Mouse (Mus musculus): ENCODE measurements around the gene Gngt1. TPM values are rescaled to one million over a fixed set of nuclear protein-coding genes. Genes with fewer than 3 reads are reported as not detected.

The Gngt1 gene
- polyA plus RNA-seq (2016; fragmentation: Nextera tagmentation; extraction: Ambion mirVana), result 0.17 TPM in 1 of 2 replicates, not detected in the other

GRCm38 (mm10) chr6:3993492-3993891 lies at the start of gene Gngt1:
Gene Gngt1 (plus strand): TSS chr6:3993792.
- H3K36me3 ChIP-seq, result no peaks in the 10 kb centered on the region
- H3K9me3 ChIP-seq (replicated peaks), result no peaks in the 10 kb centered on the region
- no peak within 1 kb of the TSS for H3K9ac ChIP-seq
- no peak within 1 kb of the TSS for H3K27ac ChIP-seq
- no peak for ATAC-seq
- WGBS (ENCODE audit: insufficient replicate concordance), result 77% methylated on average over 6 of the region's 6 CpGs
- no peak within 1 kb of the TSS for H3K4me3 ChIP-seq
- H3K4me2 ChIP-seq, result no peak within 1 kb of the TSS
- H3K27me3 ChIP-seq (replicated peaks), result no peaks in the 10 kb centered on the region
- H3K4me1 ChIP-seq, result no peaks in the 10 kb centered on the region

GRCm38 (mm10) chr6:3954969-3955368 lies 38.6 kb upstream of the Gngt1 start:
- no peak overlapping the region for H3K27ac ChIP-seq
- no peaks in the 10 kb centered on the region for H3K27me3 ChIP-seq (replicated peaks)
- no peak for ATAC-seq
- WGBS (ENCODE audit: insufficient replicate concordance), result 53% methylated on average over 4 of the region's 4 CpGs
- H3K9ac ChIP-seq, result no peak overlapping the region
- H3K9me3 ChIP-seq (replicated peaks), result no peaks in the 10 kb centered on the region
- no peak overlapping the region for H3K4me3 ChIP-seq
- no peak overlapping the region for H3K4me2 ChIP-seq
- no peaks in the 10 kb centered on the region for H3K4me1 ChIP-seq
- H3K36me3 ChIP-seq, result no peaks in the 10 kb centered on the region

DNA sequence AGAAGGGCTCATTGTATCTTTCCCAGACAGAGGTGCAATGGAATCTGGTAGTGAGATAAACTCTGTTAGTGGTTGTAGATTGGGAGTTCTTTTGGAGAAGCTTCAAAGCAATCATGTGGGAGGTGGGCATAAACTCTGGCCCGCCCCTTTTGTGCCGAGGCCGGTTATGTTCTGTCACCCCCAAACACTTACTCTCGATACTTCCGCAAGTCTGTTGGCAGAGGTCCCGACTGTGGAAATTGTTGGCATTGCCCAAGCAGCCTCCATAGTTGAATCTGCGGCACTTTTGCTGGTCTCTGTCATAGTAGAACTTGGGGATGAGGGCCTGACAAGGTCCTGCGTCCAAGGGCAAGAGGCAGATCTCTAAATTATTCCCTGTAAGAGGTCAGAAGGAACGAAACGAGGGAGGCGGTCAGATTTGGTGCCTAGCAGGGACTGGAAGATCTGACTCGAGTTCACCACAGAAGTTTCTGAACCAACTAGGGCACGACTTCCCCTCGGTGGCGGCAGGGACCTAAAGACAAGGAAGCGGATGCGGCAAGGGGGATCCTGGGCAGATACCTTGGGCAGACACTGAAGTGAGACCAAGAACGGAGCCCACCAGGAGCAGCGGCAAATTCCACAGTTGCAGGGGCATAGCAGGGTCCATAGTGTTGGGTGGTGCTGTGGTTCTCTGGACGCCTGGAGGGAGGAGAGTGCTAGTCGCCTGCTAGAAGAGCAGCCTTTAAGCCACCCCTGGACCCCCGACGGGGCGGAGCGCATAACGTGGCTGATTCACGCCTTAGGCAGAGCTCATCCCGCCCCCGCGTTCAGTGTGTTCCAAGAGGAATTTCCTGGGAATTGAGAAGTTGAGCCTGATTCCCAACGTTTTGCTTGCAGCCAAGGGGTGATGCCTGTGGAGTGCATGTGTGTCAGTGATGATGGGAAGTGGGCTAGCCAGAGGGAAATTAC lies 25.6 kb upstream of the Gngt1 start:
- H3K9ac ChIP-seq, result no peak overlapping the region
- peak overlapping the region; percentile 53 for H3K4me2 ChIP-seq
- no peaks in the 10 kb centered on the region for H3K36me3 ChIP-seq
- 0 out of 2 replicates have a peak, but pooled peaks have one; percentile 27 for ATAC-seq
- no peaks in the 10 kb centered on the region for H3K9me3 ChIP-seq (replicated peaks)
- H3K4me1 ChIP-seq, result no peaks in the 10 kb centered on the region
- peak overlapping the region; percentile 17; the same call in 1 of the 2 replicates for H3K4me3 ChIP-seq
- H3K27ac ChIP-seq, result no peak overlapping the region
- 12% methylated on average over 31 of the region's 31 CpGs for WGBS (ENCODE audit: insufficient replicate concordance)
- H3K27me3 ChIP-seq (replicated peaks), result peaks cover 11% of the 10 kb centered on the region; the same call in 1 of the 2 replicates

- no peak overlapping the region for H3K9ac ChIP-seq
- WGBS (ENCODE audit: insufficient replicate concordance), result 11% methylated on average over 1 of the region's 1 CpGs
These were observed 19.9 kb upstream of the Gngt1 start for GRCm38 (mm10) chr6:3973679-3974078.

DNA sequence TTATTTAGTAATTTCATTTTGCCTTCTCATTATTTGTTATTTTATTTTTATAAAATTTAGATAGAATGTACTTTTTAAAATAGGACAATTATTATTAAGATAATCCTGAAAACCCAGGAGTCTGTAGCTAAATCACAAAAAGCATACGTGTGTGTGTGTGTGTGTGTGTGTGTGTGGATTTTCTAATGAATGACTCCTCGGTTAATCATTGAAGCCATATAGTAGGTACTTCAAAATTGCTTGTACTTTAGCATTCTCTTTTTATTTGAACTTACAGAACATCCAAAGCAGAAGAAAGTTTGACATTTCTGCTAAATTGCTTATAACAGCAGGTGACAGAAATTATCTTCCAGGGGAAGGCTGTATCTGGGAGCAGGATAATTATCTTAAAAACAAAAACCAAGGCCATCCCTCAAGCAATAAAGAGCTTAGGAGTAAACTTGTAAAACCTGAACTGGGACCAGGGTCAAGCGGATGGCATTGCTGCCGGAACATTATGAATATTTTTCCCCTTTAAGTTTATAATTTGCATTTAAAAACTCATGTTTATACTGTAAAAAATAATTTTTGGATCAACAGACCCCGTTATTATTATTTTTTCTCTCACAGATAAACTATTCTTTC lies 10.8 kb upstream of the Gngt1 start:
- H3K9me3 ChIP-seq (replicated peaks), result no peaks in the 10 kb centered on the region
- no peak overlapping the region for H3K27ac ChIP-seq
- no peak overlapping the region for H3K9ac ChIP-seq
- no peak overlapping the region for H3K4me2 ChIP-seq
- no peaks in the 10 kb centered on the region for H3K4me1 ChIP-seq
- no peak for ATAC-seq
- H3K36me3 ChIP-seq, result no peaks in the 10 kb centered on the region
- H3K27me3 ChIP-seq (replicated peaks), result no peaks in the 10 kb centered on the region
- no peak overlapping the region for H3K4me3 ChIP-seq
- WGBS (ENCODE audit: insufficient replicate concordance), result 70% methylated on average over 5 of the region's 5 CpGs

More at GRCm38 (mm10) chr6:3973679-3974078, 19.9 kb upstream of the Gngt1 start:
- no peak for ATAC-seq
- Histone ChIP-seq H3K36me3 (no peaks in the 10 kb centered on the region), H3K4me3 (no peak overlapping the region), H3K27me3 (replicated peaks) (no peaks in the 10 kb centered on the region), H3K9me3 (replicated peaks) (no peaks in the 10 kb centered on the region), H3K4me1 (no peaks in the 10 kb centered on the region), H3K4me2 (no peak overlapping the region), H3K27ac (no peak overlapping the region)

- H3K36me3 ChIP-seq, result no peaks in the 10 kb centered on the region
- no peaks in the 10 kb centered on the region for H3K4me1 ChIP-seq
- ATAC-seq, result peak; percentile 80
- WGBS (ENCODE audit: insufficient replicate concordance), result 52% methylated on average over 3 of the region's 3 CpGs
- H3K27me3 ChIP-seq (replicated peaks), result no peaks in the 10 kb centered on the region
- no peak within 1 kb of the TSS for H3K4me2 ChIP-seq
- H3K9me3 ChIP-seq (replicated peaks), result no peaks in the 10 kb centered on the region
- no peak within 1 kb of the TSS for H3K9ac ChIP-seq
- H3K4me3 ChIP-seq, result peak within 1 kb of the TSS; percentile 11; the same call in 1 of the 2 replicates
- H3K27ac ChIP-seq, result 0 out of 2 replicates have a peak within 1 kb of the TSS, but pooled peaks have one; percentile 10
These were observed 4.8 kb upstream of the Gngt1 start, which contains the start of gene Tfpi2 for GRCm38 (mm10) chr6:3988750-3989149. Gene Tfpi2 (minus strand): TSS chr6:3988919.

- Histone ChIP-seq H3K27ac (no peak overlapping the region), H3K4me1 (no peaks in the 10 kb centered on the region), H3K9ac (no peak overlapping the region), H3K4me2 (no peak overlapping the region), H3K9me3 (replicated peaks) (no peaks in the 10 kb centered on the region), H3K27me3 (replicated peaks) (no peaks in the 10 kb centered on the region), H3K36me3 (no peaks in the 10 kb centered on the region), H3K4me3 (no peak overlapping the region)
- no peak for ATAC-seq
- WGBS (ENCODE audit: insufficient replicate concordance), result 59% methylated on average over 4 of the region's 4 CpGs
These were observed 4.5 kb downstream of the Gngt1 start for GRCm38 (mm10) chr6:3998089-3998488.

DNA sequence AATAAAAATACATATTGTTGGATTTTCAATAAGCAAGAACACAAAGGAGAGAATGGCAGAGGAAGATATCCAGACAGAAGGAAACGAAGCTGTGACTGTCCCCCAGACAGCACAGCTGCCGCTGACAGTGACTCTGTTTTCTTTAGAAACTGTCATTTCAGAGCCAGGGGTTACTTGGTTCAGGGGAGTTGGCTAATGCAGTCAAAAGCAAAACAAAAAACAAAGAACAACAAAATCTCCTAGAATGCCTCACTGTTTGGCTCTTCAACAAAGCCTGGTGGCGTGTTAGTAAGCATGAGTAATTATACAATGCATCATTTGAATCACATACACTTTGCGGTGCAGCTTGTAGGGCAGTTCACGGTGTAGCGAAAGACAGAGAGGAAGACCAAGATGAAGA lies 5.7 kb downstream of the Gngt1 start:
- Histone ChIP-seq H3K4me2 (no peak overlapping the region), H3K27me3 (replicated peaks) (no peaks in the 10 kb centered on the region), H3K9ac (no peak overlapping the region), H3K4me1 (no peaks in the 10 kb centered on the region), H3K4me3 (no peak overlapping the region), H3K9me3 (replicated peaks) (no peaks in the 10 kb centered on the region), H3K36me3 (no peaks in the 10 kb centered on the region), H3K27ac (no peak overlapping the region)
- WGBS (ENCODE audit: insufficient replicate concordance), result 67% methylated on average over 6 of the region's 6 CpGs
- no peak for ATAC-seq

DNA sequence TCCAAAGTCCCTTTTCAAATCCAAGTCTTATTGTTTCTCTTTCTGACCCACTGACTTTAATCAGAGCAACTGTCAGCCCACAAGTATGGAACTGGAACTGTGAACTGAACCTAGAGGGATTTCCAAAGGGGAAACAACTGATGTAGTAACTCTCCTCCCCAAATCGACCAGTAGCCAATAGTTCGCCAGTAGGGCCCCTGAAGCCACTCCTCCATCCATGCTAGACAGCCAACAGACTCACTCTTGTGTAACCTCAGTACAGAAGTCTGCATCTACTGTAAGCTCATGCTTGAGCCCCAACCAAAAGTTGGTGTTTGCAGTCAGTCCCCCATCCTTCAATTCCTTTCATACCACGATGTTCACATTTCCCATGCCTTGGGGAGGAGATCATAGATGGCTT lies 7.1 kb downstream of the Gngt1 start:
- 55% methylated on average over 3 of the region's 3 CpGs for WGBS (ENCODE audit: insufficient replicate concordance)
- H3K4me3 ChIP-seq, result no peak overlapping the region
- H3K4me2 ChIP-seq, result no peak overlapping the region
- H3K27ac ChIP-seq, result no peak overlapping the region
- H3K9me3 ChIP-seq (replicated peaks), result no peaks in the 10 kb centered on the region
- no peak overlapping the region for H3K9ac ChIP-seq
- ATAC-seq, result no peak
- H3K27me3 ChIP-seq (replicated peaks), result no peaks in the 10 kb centered on the region
- H3K36me3 ChIP-seq, result no peaks in the 10 kb centered on the region
- 0 out of 2 replicates have a peak, but pooled peaks cover 3% of the 10 kb centered on the region for H3K4me1 ChIP-seq

- no peak overlapping the region for H3K4me3 ChIP-seq
- H3K27me3 ChIP-seq (replicated peaks), result no peaks in the 10 kb centered on the region
- H3K27ac ChIP-seq, result 0 out of 2 replicates have a peak overlapping the region, but pooled peaks have one; percentile 45
- H3K9me3 ChIP-seq (replicated peaks), result no peaks in the 10 kb centered on the region
- 21% methylated on average over 4 of the region's 4 CpGs for WGBS (ENCODE audit: insufficient replicate concordance)
- H3K9ac ChIP-seq, result no peak overlapping the region
- H3K4me1 ChIP-seq, result 0 out of 2 replicates have a peak, but pooled peaks cover 3% of the 10 kb centered on the region
- peak overlapping the region; percentile 67 for H3K4me2 ChIP-seq
- no peaks in the 10 kb centered on the region for H3K36me3 ChIP-seq
- ATAC-seq, result 0 out of 2 replicates have a peak, but pooled peaks have one; percentile 4
These were observed 9.9 kb downstream of the Gngt1 start for GRCm38 (mm10) chr6:4003445-4003844.

DNA sequence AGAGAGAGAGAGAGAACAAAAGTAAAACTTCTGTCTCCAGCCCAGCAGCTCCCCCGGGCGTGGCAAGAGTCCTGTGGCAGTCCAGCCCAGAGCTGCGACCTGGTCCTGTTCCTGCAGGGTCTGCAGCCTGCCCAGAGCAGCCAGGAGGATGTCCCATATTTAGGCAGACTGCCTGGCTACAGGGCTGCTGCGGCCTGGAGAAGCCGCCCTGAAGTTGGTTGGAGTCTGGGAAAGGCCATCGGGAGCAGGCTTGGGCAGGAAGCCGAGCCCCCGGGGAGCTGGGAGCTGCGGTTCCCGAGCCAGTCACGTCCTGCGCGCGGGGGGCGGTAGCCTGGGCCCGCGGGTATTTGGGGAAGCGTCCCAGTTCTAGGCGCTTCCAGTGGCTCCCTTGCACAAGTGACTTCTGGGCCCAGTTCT lies 10.3 kb downstream of the Gngt1 start, which contains the start of gene Gng11:
Gng11 (plus strand) TSS at position 15 of the 417 bp plus-strand sequence.
- peak; percentile 80 for ATAC-seq
- Histone ChIP-seq H3K4me2 (peak within 1 kb of the TSS; percentile 67), H3K27me3 (replicated peaks) (no peaks in the 10 kb centered on the region), H3K36me3 (no peaks in the 10 kb centered on the region), H3K9me3 (replicated peaks) (no peaks in the 10 kb centered on the region), H3K27ac (peak within 1 kb of the TSS; percentile 68), H3K9ac (peak within 1 kb of the TSS; percentile 60), H3K4me1 (0 out of 2 replicates have a peak, but pooled peaks cover 3% of the 10 kb centered on the region), H3K4me3 (peak within 1 kb of the TSS; percentile 52)
- WGBS (ENCODE audit: insufficient replicate concordance), result 1% methylated on average over 18 of the region's 19 CpGs

Data from liver, embryonic 12.5 days (tissue).